Mouse (Mus musculus): ENCODE data around the gene Nr2e3. TPM values are rescaled to one million over a fixed set of nuclear protein-coding genes. Genes with fewer than 3 reads are reported as not detected.
"Not testable (repeated sequence)": the region's sequence is repeated elsewhere in the genome, so short reads cannot be mapped to it uniquely, and the experiment has no call there.

Nr2e3 gene
- polyA plus RNA-seq, 1 experiment from 2014 or later: 0.09 TPM

DNA sequence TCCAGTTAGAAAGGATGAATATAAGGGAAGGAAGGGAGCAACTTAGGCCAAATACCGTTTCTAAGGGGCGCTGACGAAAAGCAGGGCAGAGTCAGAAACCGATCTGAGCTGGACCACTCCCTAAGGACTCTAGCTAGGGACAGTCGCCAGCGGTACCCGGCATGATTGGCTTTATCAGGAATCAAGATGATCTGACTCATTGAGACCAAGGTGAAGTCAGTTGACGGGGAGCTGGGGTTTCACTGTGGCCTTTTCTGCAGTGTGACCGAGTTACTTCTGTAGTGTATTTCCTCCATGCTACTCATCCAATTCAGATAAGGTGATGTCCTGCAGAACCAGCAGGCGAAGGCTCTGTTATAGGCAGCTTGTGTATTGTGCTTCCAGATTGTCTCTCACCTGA is 4.6 kb upstream of the Nr2e3 start:
- H3K36me3 ChIP-seq: no peaks in the 10 kb centered on the region
- no peaks in the 10 kb centered on the region for H3K27me3 ChIP-seq (replicated peaks)
- H3K4me1 ChIP-seq (replicated peaks): peaks cover 26% of the 10 kb centered on the region
- no peaks in the 10 kb centered on the region for H3K9me3 ChIP-seq (replicated peaks)
- H3K27ac ChIP-seq (ENCODE audit: poor library complexity, severe bottlenecking): no peak overlapping the region
- H3K4me3 ChIP-seq: no peak overlapping the region
- WGBS: 51% methylated on average over 10 of the region's 10 CpGs
- no peak overlapping the region for H3K9ac ChIP-seq
- no peak for ATAC-seq (ENCODE audit: insufficient number of reproducible peaks, low FRiP score)
- no peak overlapping the region for H3K4me2 ChIP-seq

GRCm38 (mm10) chr9:59964367-59964766 is 3.9 kb upstream of the Nr2e3 start:
- 44% methylated on average over 3 of the region's 3 CpGs for WGBS
- ATAC-seq (ENCODE audit: insufficient number of reproducible peaks, low FRiP score): peak; percentile 36; the same call in 1 of the 2 replicates
- no peak overlapping the region for H3K27ac ChIP-seq (ENCODE audit: poor library complexity, severe bottlenecking)

GRCm38 (mm10) chr9:59961201-59961955 is 919 bp upstream of the Nr2e3 start:
- 62% methylated on average over 14 of the region's 14 CpGs for WGBS

More at GRCm38 (mm10) chr9:59964367-59964766, 3.9 kb upstream of the Nr2e3 start:
- H3K27me3 ChIP-seq (replicated peaks): no peaks in the 10 kb centered on the region
- no peaks in the 10 kb centered on the region for H3K36me3 ChIP-seq
- no peak overlapping the region for H3K4me3 ChIP-seq
- no peak overlapping the region for H3K9ac ChIP-seq
- H3K9me3 ChIP-seq (replicated peaks): no peaks in the 10 kb centered on the region
- H3K4me1 ChIP-seq (replicated peaks): peaks cover 26% of the 10 kb centered on the region
- H3K4me2 ChIP-seq: no peak overlapping the region

DNA sequence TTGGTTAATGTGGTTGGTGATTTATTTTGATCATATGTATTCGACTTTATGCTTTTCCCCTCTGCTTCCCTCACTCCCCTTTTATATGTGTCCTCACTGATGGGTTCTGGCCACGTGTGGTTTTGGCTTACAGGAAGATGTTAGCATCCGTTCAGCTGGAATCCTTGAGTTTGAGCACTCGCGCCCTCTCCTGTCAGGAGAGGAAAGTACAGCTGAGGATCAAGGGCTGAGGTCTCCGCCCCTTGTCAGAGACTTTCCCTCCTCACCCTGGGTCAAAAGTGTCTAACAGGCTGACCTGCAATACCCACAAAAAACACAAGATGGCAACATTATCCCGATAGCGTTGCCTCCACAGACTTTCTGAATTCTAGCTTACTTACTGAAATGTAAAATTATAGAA is 1.2 kb downstream of the Nr2e3 start:
- 2% methylated on average over 8 of the region's 8 CpGs for WGBS
- ATAC-seq (ENCODE audit: insufficient number of reproducible peaks, low FRiP score): peak; percentile 48; the same call in 1 of the 2 replicates
- no peak overlapping the region for H3K4me3 ChIP-seq

More at GRCm38 (mm10) chr9:59961201-59961955, 919 bp upstream of the Nr2e3 start:
- H3K4me3 ChIP-seq: no peak overlapping the region
- H3K36me3 ChIP-seq: no peaks in the 10 kb centered on the region
- no peak overlapping the region for H3K4me2 ChIP-seq
- H3K9me3 ChIP-seq (replicated peaks): no peaks in the 10 kb centered on the region
- no peaks in the 10 kb centered on the region for H3K27me3 ChIP-seq (replicated peaks)
- no peak for ATAC-seq (ENCODE audit: insufficient number of reproducible peaks, low FRiP score)
- no peak overlapping the region for H3K27ac ChIP-seq (ENCODE audit: poor library complexity, severe bottlenecking)
- H3K4me1 ChIP-seq (replicated peaks): peaks cover 26% of the 10 kb centered on the region
- H3K9ac ChIP-seq: no peak overlapping the region

DNA sequence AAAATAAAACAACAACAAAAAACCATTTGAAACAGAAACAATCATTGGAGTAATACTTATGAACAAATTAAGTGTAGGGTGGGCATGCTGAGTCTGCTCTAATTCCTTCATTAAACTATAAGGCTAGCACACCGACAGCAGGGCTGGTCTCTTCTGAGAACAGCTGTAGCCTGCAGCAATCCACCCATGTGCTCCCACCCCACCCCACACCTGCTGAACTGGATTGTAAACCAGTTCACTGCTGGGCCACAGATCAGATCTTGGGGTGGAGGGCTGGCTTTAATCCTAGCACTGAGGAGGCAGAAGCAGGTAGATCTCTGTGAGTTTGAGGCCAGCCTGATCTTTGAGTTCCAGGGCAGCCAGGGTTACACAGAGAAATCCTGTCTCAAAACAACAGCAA is 2.3 kb downstream of the Nr2e3 start:
- 77% methylated on average over 1 of the region's 1 CpGs for WGBS
- H3K36me3 ChIP-seq: not testable (repeated sequence)

More for the DNA sequence above, 1.2 kb downstream of the Nr2e3 start:
- Histone ChIP-seq H3K4me1 (replicated peaks) (peaks cover 20% of the 10 kb centered on the region), H3K4me2 (no peak overlapping the region), H3K27me3 (replicated peaks) (no peaks in the 10 kb centered on the region), H3K9me3 (replicated peaks) (no peaks in the 10 kb centered on the region), H3K9ac (no peak overlapping the region), H3K36me3 (no peaks in the 10 kb centered on the region), H3K27ac (ENCODE audit: poor library complexity, severe bottlenecking) (no peak overlapping the region)

DNA sequence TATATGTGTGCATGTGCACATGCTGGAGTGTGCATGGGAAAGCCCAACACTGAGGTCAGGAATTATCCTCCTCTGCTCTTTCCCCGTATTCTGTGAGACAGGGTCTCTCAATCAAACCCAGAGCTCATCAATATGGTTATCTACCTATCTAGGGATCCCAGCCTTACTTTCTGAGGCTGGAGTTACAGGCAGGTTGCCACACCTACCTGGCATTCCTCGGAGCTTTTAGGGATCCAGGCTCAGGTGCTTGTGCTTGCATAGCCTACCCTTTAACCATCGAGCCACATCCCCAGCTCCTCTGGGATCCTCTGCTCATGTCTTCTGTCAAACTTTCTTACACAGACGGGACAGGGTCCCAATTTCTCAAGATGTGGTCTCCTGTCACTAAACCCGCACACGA is 4.0 kb downstream of the Nr2e3 start:
- no peaks in the 10 kb centered on the region for H3K36me3 ChIP-seq
- H3K27ac ChIP-seq (ENCODE audit: poor library complexity, severe bottlenecking): no peak overlapping the region
- no peak for ATAC-seq (ENCODE audit: insufficient number of reproducible peaks, low FRiP score)
- H3K4me2 ChIP-seq: peak overlapping the region; percentile 11; the same call in 1 of the 2 replicates
- no peaks in the 10 kb centered on the region for H3K27me3 ChIP-seq (replicated peaks)
- peaks cover 22% of the 10 kb centered on the region for H3K4me1 ChIP-seq (replicated peaks)
- H3K9me3 ChIP-seq (replicated peaks): no peaks in the 10 kb centered on the region
- no peak overlapping the region for H3K9ac ChIP-seq
- no peak overlapping the region for H3K4me3 ChIP-seq
- 39% methylated on average over 6 of the region's 6 CpGs for WGBS

More for the DNA sequence above, 2.3 kb downstream of the Nr2e3 start:
- not testable (repeated sequence) for H3K27me3 ChIP-seq (replicated peaks); H3K27ac ChIP-seq (ENCODE audit: poor library complexity, severe bottlenecking); H3K9ac ChIP-seq; H3K9me3 ChIP-seq (replicated peaks); H3K4me2 ChIP-seq; H3K4me3 ChIP-seq; ATAC-seq (ENCODE audit: insufficient number of reproducible peaks, low FRiP score)
- H3K4me1 ChIP-seq (replicated peaks): peaks cover 14% of the 10 kb centered on the region

DNA sequence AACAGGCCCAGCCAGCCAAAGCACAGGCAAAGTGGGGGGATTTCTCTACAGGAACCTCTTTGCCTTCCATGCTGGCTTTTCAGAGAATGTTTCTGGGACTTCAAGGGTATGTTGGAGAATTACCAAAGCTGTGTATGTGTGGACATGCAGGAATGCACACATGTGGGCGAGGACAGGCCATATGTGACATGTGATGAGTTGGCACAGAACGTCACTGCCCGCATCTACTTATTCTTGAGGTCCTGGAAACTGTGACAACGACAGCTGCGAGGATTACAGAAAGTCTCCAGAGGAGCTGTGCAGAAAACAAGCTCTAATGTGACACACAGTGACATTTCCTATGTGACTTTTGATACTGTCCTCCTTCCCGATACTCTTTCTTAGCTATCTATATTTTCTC is 4.8 kb downstream of the Nr2e3 start:
- 41% methylated on average over 6 of the region's 6 CpGs for WGBS
- Histone ChIP-seq H3K4me1 (replicated peaks) (peaks cover 22% of the 10 kb centered on the region), H3K27ac (ENCODE audit: poor library complexity, severe bottlenecking) (peak overlapping the region; percentile 60), H3K4me3 (no peak overlapping the region), H3K9ac (no peak overlapping the region), H3K27me3 (replicated peaks) (no peaks in the 10 kb centered on the region), H3K36me3 (no peaks in the 10 kb centered on the region), H3K9me3 (replicated peaks) (no peaks in the 10 kb centered on the region), H3K4me2 (peak overlapping the region; percentile 26; the same call in 1 of the 2 replicates)
- no peak for ATAC-seq (ENCODE audit: insufficient number of reproducible peaks, low FRiP score)

DNA sequence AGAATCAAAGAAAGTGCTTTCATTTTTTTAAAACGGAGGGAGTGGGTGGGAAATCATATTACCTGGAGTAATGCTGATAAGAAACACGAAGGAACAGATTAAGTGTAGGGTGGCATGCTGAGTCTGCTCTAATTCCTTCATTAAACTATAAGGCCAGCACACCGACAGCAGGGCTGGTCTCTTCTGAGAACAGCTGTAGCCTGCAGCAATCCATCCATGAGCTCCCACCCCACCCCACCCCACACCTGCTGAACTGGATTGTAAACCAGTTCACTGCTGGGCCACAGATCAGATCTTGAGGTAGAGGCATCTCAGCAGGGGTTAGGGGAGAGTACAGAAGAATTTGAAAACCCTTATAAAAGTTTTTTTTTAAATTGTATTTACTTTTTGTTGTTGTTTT is 5.3 kb downstream of the Nr2e3 start:
- peak overlapping the region; percentile 60; the same call in 1 of the 2 replicates for H3K27ac ChIP-seq (ENCODE audit: poor library complexity, severe bottlenecking)
- H3K4me3 ChIP-seq: no peak overlapping the region
- H3K36me3 ChIP-seq: no peaks in the 10 kb centered on the region
- H3K4me2 ChIP-seq: no peak overlapping the region
- peaks cover 22% of the 10 kb centered on the region for H3K4me1 ChIP-seq (replicated peaks)
- H3K9me3 ChIP-seq (replicated peaks): no peaks in the 10 kb centered on the region
- WGBS: 49% methylated on average over 3 of the region's 3 CpGs
- no peaks in the 10 kb centered on the region for H3K27me3 ChIP-seq (replicated peaks)
- H3K9ac ChIP-seq: no peak overlapping the region
- ATAC-seq (ENCODE audit: insufficient number of reproducible peaks, low FRiP score): no peak

- no peaks in the 10 kb centered on the region for H3K36me3 ChIP-seq
- H3K9ac ChIP-seq: no peak overlapping the region
- peaks cover 22% of the 10 kb centered on the region for H3K4me1 ChIP-seq (replicated peaks)
- H3K27ac ChIP-seq (ENCODE audit: poor library complexity, severe bottlenecking): no peak overlapping the region
- 83% methylated on average over 7 of the region's 7 CpGs for WGBS
- no peak for ATAC-seq (ENCODE audit: insufficient number of reproducible peaks, low FRiP score)
- H3K9me3 ChIP-seq (replicated peaks): no peaks in the 10 kb centered on the region
- no peak overlapping the region for H3K4me2 ChIP-seq
- H3K27me3 ChIP-seq (replicated peaks): no peaks in the 10 kb centered on the region
- H3K4me3 ChIP-seq: no peak overlapping the region
These were observed 6.9 kb downstream of the Nr2e3 start for GRCm38 (mm10) chr9:59953556-59953955.

DNA sequence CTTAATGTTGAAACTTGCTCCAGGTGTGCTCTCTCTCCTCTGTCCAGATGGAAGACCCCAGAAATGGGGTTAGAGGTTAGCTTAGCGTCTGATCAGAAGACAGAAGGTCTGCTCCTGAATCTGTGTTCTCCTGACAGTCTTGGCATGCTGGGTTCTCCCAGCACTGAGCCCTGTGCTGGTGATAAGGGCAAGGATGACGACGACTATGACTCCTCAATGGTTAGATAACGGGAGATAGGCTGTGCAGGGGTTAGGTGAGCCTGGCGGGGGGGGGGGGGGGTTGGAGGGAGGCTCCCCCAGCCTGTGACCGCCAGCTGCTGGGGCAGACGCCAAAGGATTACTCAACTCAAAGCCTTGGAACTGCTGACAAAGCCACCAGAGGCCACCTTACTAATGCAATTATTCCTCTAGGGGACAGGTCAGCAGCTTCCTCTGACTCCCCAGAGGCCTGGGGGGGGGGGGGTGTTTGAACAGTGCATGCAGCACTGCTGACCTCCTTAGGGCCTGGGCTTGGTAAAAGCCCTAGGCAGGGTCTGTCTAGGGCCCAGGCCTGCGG is 7.9 kb downstream of the Nr2e3 start:
- H3K4me1 ChIP-seq (replicated peaks): peaks cover 22% of the 10 kb centered on the region
- no peaks in the 10 kb centered on the region for H3K36me3 ChIP-seq
- no peak overlapping the region for H3K27ac ChIP-seq (ENCODE audit: poor library complexity, severe bottlenecking)
- no peak for ATAC-seq (ENCODE audit: insufficient number of reproducible peaks, low FRiP score)
- H3K4me2 ChIP-seq: no peak overlapping the region
- no peak overlapping the region for H3K4me3 ChIP-seq
- H3K9ac ChIP-seq: 0 out of 2 replicates have a peak overlapping the region, but pooled peaks have one; percentile 3
- H3K9me3 ChIP-seq (replicated peaks): no peaks in the 10 kb centered on the region
- whole genome bisulfite sequencing: 26% methylated on average over 7 of the region's 8 CpGs
- no peaks in the 10 kb centered on the region for H3K27me3 ChIP-seq (replicated peaks)

DNA sequence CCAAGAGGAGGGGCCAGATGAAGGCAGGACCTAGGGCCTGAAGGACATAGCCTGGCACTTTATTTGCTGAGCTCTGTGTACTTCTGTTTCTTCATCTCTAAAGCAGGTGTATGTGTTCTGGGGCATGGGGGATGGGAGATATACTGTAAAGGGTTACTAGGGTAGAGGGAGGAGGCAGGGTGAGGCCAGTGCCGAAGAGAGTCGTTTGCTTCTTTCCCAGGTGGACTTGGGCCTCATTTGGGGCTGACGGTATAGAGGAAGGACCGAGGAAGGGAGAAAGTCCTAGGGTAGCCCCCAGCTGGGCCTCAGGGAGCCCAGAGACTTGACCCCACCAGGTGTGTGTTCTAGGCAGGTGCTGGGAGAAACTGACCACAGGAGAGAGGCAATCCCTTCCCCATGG is 8.5 kb downstream of the Nr2e3 start:
- 79% methylated on average over 4 of the region's 4 CpGs for WGBS
- no peak for ATAC-seq (ENCODE audit: insufficient number of reproducible peaks, low FRiP score)
- Histone ChIP-seq H3K27ac (ENCODE audit: poor library complexity, severe bottlenecking) (no peak overlapping the region), H3K9me3 (replicated peaks) (no peaks in the 10 kb centered on the region), H3K4me1 (replicated peaks) (peaks cover 22% of the 10 kb centered on the region), H3K27me3 (replicated peaks) (no peaks in the 10 kb centered on the region), H3K36me3 (no peaks in the 10 kb centered on the region), H3K4me3 (no peak overlapping the region), H3K9ac (no peak overlapping the region), H3K4me2 (no peak overlapping the region)
